Mouse (Mus musculus) limb, embryonic 10.5 days (tissue): Measurements from ENCODE around the gene Tmem132d. TPM values are rescaled to one million over a fixed set of nuclear protein-coding genes. Genes with fewer than 3 reads are reported as not detected.

Source experiments
- DNase-seq: peaks from one replicate; pipeline ENCODE4 v3.0.0-alpha.2; 2017; ENCODE audit warnings: low spot score
- H3K27ac ChIP-seq: fragments of 300-500 bp; sonication (generic); 2 replicates; pipeline ENCODE4 v1.5.1; 2016; ENCODE audit warnings: mild to moderate bottlenecking
- H3K27me3 ChIP-seq: fragments of 300-500 bp; sonication (generic); 2 replicates; pipeline ENCODE4 v1.6.1; 2016; ENCODE audit warnings: low read depth, mild to moderate bottlenecking; ENCODE audit not compliant: poor library complexity, severe bottlenecking
- H3K36me3 ChIP-seq: fragments of 300-500 bp; sonication (generic); 2 replicates; pipeline ENCODE4 v1.6.1; 2016; ENCODE audit warnings: mild to moderate bottlenecking, moderate library complexity
- H3K4me1 ChIP-seq: fragments of 300-500 bp; sonication (generic); 2 replicates; pipeline ENCODE4 v1.6.1; 2016
- H3K4me3 ChIP-seq: fragments of 300-500 bp; sonication (generic); 2 replicates; pipeline ENCODE4 v1.5.1; 2016; ENCODE audit warnings: mild to moderate bottlenecking, moderate library complexity
- H3K9me3 ChIP-seq: fragments of 300-500 bp; sonication (generic); replicated peaks from 2 replicates; pipeline ENCODE4 v1.6.1; 2016; ENCODE audit warnings: mild to moderate bottlenecking
- WGBS: fragments of 180-500 bp; shearing (Covaris S2); methylation state at CpG from one replicate; pipeline ENCODE4 v1.1.7; 2016; 5-methylcytosine and 5-hydroxymethylcytosine counted together
- polyA plus RNA-seq: library from polyadenylated mRNA; unstranded; fragments of >200 nt; fragmentation: Nextera tagmentation; extraction: Ambion mirVana; gene quantifications from 2 replicates; pipeline ENCODE4 v1.2.1, GENCODE M21; 2016

Tmem132d gene
- 0.79 and 1.2 TPM in 2 replicates for polyA plus RNA-seq

DNA sequence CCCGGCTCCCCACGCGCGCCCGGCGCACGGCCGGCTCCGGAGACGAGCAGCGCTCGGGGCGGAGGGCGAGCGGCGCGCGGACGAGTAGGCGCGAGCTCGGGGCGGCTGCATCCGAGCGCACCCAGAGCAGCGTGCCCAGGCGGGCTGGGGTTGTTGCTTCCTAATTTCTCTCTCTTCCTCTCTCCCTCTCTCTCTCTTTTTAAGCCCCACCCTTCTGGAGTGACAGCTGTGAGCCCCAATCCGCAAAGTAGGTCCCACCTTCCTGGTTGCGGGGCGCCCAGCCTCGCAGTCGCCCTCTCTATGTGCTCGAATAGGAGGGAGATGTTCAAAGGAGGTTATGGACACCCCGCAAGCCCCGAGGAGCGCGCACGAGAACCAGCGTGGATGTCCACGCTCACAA lies at the start of gene Tmem132d:
Tmem132d (minus strand) TSS at position 162 of the 400 bp plus-strand sequence.
- WGBS, result 1% methylated on average over 40 of the region's 40 CpGs
- Histone ChIP-seq H3K4me3 (peak within 1 kb of the TSS; percentile 61), H3K4me1 (peaks cover 16% of the 10 kb centered on the region), H3K27ac (peak within 1 kb of the TSS; percentile 64), H3K9me3 (no peaks in the 10 kb centered on the region), H3K36me3 (no peaks in the 10 kb centered on the region), H3K27me3 (peaks cover 84% of the 10 kb centered on the region)
- DNase-seq, result peak; percentile 54

DNA sequence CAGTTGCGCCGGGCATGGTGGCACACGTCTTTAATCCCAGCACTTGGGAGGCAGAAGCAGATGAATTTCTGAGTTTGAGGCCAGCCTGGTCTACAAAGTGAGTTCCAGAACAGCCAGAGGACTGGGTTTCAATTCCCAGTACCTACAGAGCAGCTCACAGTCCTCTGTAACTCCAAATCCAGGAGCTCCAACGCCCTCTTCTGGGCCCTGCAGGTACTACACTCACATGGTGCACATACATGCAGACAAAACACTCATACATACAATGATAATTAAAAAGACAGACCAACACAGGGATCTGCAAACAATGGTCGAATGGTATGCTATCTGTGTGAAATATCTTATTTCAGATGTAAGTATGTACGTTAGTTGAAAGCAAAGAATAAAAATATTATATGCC lies 47.9 kb upstream of the Tmem132d start:
- 85% methylated on average over 6 of the region's 6 CpGs for WGBS
- DNase-seq, result no peak
- H3K4me1 ChIP-seq, result peaks cover 12% of the 10 kb centered on the region
- H3K4me3 ChIP-seq, result no peak overlapping the region
- H3K36me3 ChIP-seq, result no peaks in the 10 kb centered on the region
- no peak overlapping the region for H3K27ac ChIP-seq
- H3K9me3 ChIP-seq, result no peaks in the 10 kb centered on the region
- peaks cover 36% of the 10 kb centered on the region for H3K27me3 ChIP-seq

DNA sequence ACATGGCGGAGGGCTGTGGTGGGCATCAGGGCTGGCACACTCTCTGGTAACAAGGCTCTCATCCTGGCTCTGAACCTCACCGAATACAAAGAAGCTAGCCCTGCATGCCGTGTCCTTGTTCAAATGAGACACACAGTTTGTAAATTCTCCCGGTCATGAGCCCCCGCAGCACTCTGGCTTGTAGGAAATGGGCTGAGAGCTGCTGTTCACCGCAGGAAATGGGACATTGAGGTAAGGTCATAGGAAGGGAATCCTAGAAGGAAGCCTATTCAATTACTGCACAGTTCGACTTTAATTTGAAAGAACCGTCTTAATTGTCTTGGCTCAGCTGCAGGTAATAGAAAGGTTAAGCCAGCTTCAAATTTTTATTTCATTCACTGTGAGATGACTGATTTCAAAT lies 42.5 kb upstream of the Tmem132d start:
- Histone ChIP-seq H3K36me3 (no peaks in the 10 kb centered on the region), H3K27me3 (no peaks in the 10 kb centered on the region), H3K27ac (no peak overlapping the region), H3K4me3 (no peak overlapping the region), H3K4me1 (peaks cover 11% of the 10 kb centered on the region), H3K9me3 (no peaks in the 10 kb centered on the region)
- WGBS, result 85% methylated on average over 8 of the region's 8 CpGs
- DNase-seq, result no peak

DNA sequence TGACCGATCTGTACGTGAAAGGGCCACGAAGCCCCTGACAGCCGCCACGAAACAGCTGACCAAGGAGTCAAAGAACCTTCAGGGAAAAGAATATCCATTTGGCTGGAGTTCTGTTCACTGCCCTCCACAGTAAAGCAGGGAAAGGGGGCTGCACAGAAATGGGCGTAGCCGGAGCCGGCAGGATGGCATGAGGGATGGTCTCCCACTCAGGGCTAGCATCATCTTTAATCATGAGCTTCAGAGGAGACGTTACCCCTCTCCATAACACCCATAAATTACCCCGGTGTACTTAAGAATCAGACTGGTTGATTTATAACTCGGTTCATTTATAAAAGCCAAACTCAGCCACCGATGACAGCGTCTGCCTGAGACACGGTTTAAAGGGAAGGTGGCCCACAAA lies 36.9 kb upstream of the Tmem132d start:
- Histone ChIP-seq H3K9me3 (no peaks in the 10 kb centered on the region), H3K27me3 (no peaks in the 10 kb centered on the region), H3K4me3 (no peak overlapping the region), H3K4me1 (peaks cover 17% of the 10 kb centered on the region), H3K36me3 (no peaks in the 10 kb centered on the region), H3K27ac (no peak overlapping the region)
- DNase-seq, result no peak
- 61% methylated on average over 14 of the region's 14 CpGs for WGBS

DNA sequence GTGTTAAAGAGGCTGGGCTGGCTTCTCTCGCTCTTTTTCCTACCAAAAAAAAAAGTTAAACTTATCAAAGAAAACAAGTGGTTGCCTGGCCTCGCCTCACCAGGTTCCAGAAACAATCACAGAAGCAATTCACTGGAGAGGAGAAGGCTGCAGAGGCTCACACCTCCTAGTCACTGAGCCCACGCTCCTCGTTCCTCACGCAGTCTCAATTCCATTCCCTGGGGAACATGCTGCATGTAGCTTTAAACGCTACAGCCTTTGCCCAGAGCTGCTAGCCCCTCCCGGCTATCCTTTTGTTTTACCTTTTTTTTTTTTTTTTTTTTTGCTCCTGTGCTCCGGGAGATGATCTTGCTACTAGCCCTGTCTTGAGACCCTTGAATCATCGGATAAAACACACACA lies 31.6 kb upstream of the Tmem132d start:
- Histone ChIP-seq H3K27ac (no peak overlapping the region), H3K9me3 (no peaks in the 10 kb centered on the region), H3K36me3 (no peaks in the 10 kb centered on the region), H3K4me3 (no peak overlapping the region), H3K27me3 (no peaks in the 10 kb centered on the region), H3K4me1 (peaks cover 16% of the 10 kb centered on the region)
- WGBS, result 17% methylated on average over 9 of the region's 9 CpGs
- DNase-seq, result no peak

DNA sequence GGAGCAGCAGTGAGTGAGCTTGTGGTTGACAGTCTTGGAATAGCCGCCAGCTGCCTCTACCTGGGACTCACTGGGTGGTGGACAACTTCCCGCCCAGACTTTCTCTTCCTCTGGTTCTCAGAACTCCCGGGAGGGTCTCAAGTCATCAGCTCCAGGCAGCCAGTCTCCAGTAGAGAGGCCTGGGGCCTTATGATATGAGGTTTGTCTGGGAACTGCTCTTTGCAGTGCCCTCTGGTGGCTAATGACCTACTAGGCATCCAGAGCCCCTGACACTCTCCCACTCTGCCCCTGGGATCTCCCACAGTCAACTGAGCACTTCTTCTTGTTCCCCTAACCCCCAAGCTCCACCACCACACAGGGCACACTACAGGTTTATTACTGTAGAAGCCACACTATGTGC lies 27.7 kb upstream of the Tmem132d start:
- Histone ChIP-seq H3K9me3 (no peaks in the 10 kb centered on the region), H3K27me3 (no peaks in the 10 kb centered on the region), H3K36me3 (no peaks in the 10 kb centered on the region), H3K4me3 (no peak overlapping the region), H3K4me1 (peaks cover 16% of the 10 kb centered on the region), H3K27ac (no peak overlapping the region)
- WGBS, result 37% methylated on average over 3 of the region's 3 CpGs
- no peak for DNase-seq

DNA sequence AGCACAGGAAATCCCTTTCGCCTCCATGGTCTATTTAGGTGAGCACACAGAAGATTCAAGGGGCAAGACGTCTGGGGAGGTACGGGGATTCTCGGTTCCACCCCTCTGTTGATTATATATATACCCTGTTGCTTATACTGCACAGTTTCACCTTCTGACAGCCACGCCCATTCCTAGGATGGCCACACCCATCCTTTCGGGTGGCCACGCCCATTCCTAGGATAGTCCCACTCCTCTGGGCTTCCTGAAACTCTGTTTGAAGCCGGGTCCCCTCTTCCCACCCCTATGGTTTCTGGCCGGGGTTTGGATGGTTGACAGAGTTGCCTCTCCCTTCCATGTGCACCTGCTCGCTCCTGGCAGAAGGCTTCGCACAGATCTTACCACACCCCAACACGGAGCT lies 22.9 kb upstream of the Tmem132d start:
- Histone ChIP-seq H3K27ac (no peak overlapping the region), H3K36me3 (no peaks in the 10 kb centered on the region), H3K27me3 (peaks cover 8% of the 10 kb centered on the region; the same call in 1 of the 2 replicates), H3K4me1 (peaks cover 6% of the 10 kb centered on the region; the same call in 1 of the 2 replicates), H3K9me3 (no peaks in the 10 kb centered on the region), H3K4me3 (no peak overlapping the region)
- WGBS, result 78% methylated on average over 12 of the region's 12 CpGs
- no peak for DNase-seq

DNA sequence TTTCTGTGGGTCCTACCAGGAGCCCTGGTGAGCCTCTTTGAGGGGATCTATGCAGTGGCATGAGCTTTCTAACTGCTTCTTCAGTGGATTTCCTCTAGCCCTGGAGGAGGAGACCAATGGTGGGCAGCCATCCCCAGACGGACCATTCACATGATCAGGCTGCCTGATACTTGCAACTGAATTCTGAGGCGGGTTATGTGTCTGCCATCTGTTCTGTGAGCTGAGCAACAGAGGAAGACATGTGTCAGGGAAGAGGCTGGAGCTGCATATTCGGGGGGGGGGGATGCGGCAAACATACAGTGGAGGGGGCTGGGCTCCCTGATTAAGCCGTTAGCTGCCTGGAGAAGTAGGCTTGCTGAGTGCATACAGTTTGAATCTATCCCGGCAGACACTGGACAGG lies 19.3 kb upstream of the Tmem132d start:
- DNase-seq, result no peak
- Histone ChIP-seq H3K4me1 (peaks cover 6% of the 10 kb centered on the region; the same call in 1 of the 2 replicates), H3K27ac (no peak overlapping the region), H3K27me3 (peaks cover 8% of the 10 kb centered on the region; the same call in 1 of the 2 replicates), H3K9me3 (no peaks in the 10 kb centered on the region), H3K4me3 (no peak overlapping the region), H3K36me3 (no peaks in the 10 kb centered on the region)
- 47% methylated on average over 6 of the region's 6 CpGs for WGBS

DNA sequence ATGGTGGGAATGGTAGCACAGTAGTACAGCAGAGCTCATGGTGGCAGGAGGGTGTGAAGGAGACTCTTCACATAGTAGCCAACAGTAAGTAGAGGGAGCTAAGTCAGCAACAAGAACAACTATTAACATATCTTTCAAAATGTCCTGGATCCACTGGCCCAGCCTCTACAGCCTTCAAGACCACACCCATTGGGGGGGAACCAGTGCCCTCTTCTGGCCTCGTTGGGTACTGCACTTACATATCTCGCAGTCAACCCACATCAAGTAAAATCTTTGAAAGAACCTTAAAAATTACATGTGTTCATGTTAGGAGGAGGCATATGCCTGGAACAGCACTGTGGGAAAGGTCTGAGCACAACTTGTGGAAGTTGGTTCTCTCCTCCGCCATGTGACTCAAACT lies 17.9 kb upstream of the Tmem132d start:
- no peaks in the 10 kb centered on the region for H3K36me3 ChIP-seq
- WGBS, result 77% methylated on average over 3 of the region's 3 CpGs
- no peak overlapping the region for H3K27ac ChIP-seq
- peaks cover 6% of the 10 kb centered on the region; the same call in 1 of the 2 replicates for H3K4me1 ChIP-seq
- no peak for DNase-seq
- no peaks in the 10 kb centered on the region for H3K9me3 ChIP-seq
- H3K27me3 ChIP-seq, result peaks cover 19% of the 10 kb centered on the region
- H3K4me3 ChIP-seq, result no peak overlapping the region

DNA sequence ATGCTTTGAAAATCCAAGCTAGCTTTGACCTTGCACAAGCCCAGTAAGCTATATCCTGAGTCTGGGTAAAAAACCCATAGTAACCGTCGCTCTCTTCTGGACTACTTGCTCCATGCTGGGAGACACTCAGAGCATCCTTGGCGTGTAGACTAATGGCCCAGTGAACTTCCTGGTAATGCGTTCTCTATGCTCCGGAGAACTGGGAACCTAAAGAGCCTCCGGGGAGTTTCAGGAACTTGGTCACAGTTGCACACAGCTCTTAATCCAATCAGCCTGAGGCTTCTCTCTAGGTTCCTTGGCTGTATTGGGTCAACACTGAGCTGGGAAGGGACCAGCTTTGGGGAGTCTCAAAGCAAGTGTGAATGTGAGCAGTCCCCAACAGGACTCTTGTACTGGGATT lies 12.0 kb upstream of the Tmem132d start:
- H3K27me3 ChIP-seq, result peaks cover 63% of the 10 kb centered on the region
- no peak for DNase-seq
- WGBS, result 24% methylated on average over 6 of the region's 6 CpGs
- H3K27ac ChIP-seq, result no peak overlapping the region
- no peaks in the 10 kb centered on the region for H3K9me3 ChIP-seq
- no peak overlapping the region for H3K4me3 ChIP-seq
- 0 out of 2 replicates have a peak, but pooled peaks cover 9% of the 10 kb centered on the region for H3K4me1 ChIP-seq
- H3K36me3 ChIP-seq, result no peaks in the 10 kb centered on the region

DNA sequence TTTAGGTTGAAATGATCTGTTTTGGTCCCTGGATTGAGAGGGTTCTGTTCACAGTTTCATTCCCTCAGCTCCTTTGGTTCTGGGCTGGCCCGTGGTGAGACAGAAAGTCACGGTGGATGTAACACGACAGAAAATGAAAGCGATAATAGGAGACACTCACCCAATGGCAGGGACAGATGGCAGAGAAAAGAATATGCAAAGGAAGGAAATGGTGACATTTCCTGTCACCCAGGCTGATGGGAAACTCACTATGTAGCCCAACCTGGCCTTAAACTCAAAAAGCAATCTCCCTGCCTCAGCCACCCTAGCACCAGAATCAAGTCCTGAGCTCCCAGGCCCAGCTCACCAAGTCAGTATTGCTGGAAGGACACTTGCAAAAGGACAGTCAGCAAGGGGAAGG lies 11.0 kb upstream of the Tmem132d start:
- no peak for DNase-seq
- 0 out of 2 replicates have a peak overlapping the region, but pooled peaks have one; percentile 19 for H3K4me3 ChIP-seq
- H3K27me3 ChIP-seq, result peaks cover 70% of the 10 kb centered on the region
- 0 out of 2 replicates have a peak, but pooled peaks cover 9% of the 10 kb centered on the region for H3K4me1 ChIP-seq
- H3K27ac ChIP-seq, result no peak overlapping the region
- WGBS, result 52% methylated on average over 4 of the region's 4 CpGs
- H3K9me3 ChIP-seq, result no peaks in the 10 kb centered on the region
- H3K36me3 ChIP-seq, result no peaks in the 10 kb centered on the region

DNA sequence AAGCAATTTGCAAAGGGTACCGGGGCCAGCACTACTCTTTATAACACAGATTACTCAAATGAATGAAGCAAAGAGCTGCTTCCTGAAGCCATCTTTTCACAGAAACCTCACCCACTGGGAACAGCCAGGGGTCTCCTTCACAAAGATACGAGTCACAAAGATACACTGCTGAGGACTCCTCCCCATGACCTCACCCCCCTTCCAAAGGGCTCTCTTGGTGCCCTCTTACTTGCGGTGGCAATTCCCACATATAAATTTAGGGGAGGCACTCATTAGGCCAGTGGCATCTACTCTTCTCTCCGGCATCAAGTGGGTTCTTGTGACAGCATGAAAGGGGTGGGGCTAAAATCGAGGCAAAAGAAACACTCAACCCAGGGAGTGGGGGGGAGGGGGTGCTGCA lies 8.2 kb upstream of the Tmem132d start:
- WGBS, result 14% methylated on average over 5 of the region's 5 CpGs

DNA sequence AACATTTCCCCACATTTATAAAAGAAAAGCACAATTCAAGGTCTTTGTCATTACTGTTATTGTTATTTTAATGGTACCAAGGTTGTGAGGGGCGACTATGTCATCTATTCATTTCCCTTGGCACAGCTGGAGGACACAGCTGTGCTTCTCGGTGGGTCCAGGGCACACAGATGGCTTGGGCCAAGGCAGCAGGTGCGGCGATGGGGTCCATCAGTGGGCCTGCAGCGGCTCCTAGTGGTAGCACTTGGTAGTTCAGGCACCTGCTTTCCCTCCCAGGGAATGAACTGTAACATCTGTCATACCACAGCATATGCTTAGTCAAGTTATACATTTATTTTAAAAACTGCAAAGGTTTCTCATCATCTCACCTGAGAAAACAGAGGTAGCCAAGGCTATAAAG lies 7.0 kb upstream of the Tmem132d start:
- no peak overlapping the region for H3K4me3 ChIP-seq
- H3K27ac ChIP-seq, result no peak overlapping the region
- no peaks in the 10 kb centered on the region for H3K36me3 ChIP-seq
- DNase-seq, result peak; percentile 90
- 0 out of 2 replicates have a peak, but pooled peaks cover 9% of the 10 kb centered on the region for H3K4me1 ChIP-seq
- WGBS, result under 1% methylated on average over 5 of the region's 5 CpGs
- no peaks in the 10 kb centered on the region for H3K9me3 ChIP-seq
- H3K27me3 ChIP-seq, result peaks cover 88% of the 10 kb centered on the region

More for the DNA sequence above, 8.2 kb upstream of the Tmem132d start:
- DNase-seq, result no peak
- 0 out of 2 replicates have a peak, but pooled peaks cover 9% of the 10 kb centered on the region for H3K4me1 ChIP-seq
- H3K4me3 ChIP-seq, result no peak overlapping the region
- H3K36me3 ChIP-seq, result no peaks in the 10 kb centered on the region
- no peak overlapping the region for H3K27ac ChIP-seq
- no peaks in the 10 kb centered on the region for H3K9me3 ChIP-seq
- peaks cover 89% of the 10 kb centered on the region for H3K27me3 ChIP-seq

DNA sequence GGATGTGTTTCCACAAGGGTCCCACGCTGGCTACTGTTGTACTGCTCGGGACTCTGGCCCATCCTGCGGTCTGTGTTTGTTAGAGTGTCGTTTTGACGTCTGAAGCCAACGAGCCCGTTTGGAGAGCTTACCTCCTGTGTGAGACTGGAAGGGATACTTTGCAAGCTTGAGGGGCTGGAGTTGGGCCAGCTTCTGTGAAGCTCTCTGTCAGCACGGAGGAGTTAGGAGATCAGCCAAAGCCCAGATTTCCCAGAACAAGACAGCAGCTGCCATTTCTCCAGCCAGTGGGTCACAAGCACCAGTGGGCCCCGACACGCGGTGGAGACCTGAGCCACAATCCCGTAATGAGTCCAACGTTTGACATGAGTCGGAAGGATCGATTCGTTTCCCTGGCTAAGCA lies 5.2 kb upstream of the Tmem132d start:
- H3K4me1 ChIP-seq, result peaks cover 5% of the 10 kb centered on the region; the same call in 1 of the 2 replicates
- H3K4me3 ChIP-seq, result no peak overlapping the region
- peaks cover 88% of the 10 kb centered on the region for H3K27me3 ChIP-seq
- H3K27ac ChIP-seq, result no peak overlapping the region
- H3K9me3 ChIP-seq, result no peaks in the 10 kb centered on the region
- H3K36me3 ChIP-seq, result no peaks in the 10 kb centered on the region
- WGBS, result 82% methylated on average over 16 of the region's 16 CpGs
- no peak for DNase-seq
